Mouse (Mus musculus) naive thymus-derived CD4-positive, alpha-beta T cell, adult 5 months (primary cell): ENCODE results near the gene Ttk. TPM values are rescaled to one million over a fixed set of nuclear protein-coding genes. Genes with fewer than 3 reads are reported as not detected.

ENCODE experiments used
- polyA plus RNA-seq: library from polyadenylated mRNA; unstranded; fragments of 100-300 nt; shearing (Covaris generic); gene quantifications from one replicate; pipeline ENCODE4 v1.2.1, GENCODE M21; 2017

Ttk gene
- 0.27 TPM for polyA plus RNA-seq

GRCm38 (mm10) chr9:83833811-83834747, at the start of gene Ttk:
Gene Ttk, plus strand, starts transcription at chr9:83834689.

GRCm38 (mm10) chr9:83805977-83806815, 28.3 kb upstream of the Ttk start, which contains the start of gene Elovl4:
Gene Elovl4, minus strand, starts transcription at chr9:83806277.

Other genes starting within 250 kb of the Ttk start
- 0.29 TPM for gene Elovl4, start 28.4 kb upstream of the Ttk start, polyA plus RNA-seq
- 9.7 TPM for gene Bckdhb, start 90.5 kb downstream of the Ttk start, polyA plus RNA-seq